Mouse (Mus musculus) lung, postnatal 0 days (tissue): ENCODE measurements around the gene Colgalt1. TPM values are rescaled to one million over a fixed set of nuclear protein-coding genes. Genes with fewer than 3 reads are reported as not detected.
A peak's percentile ranks its signal among the peaks of the same experiment; 100 is the strongest.

Experiments used
- ATAC-seq: fragments of 200-750 bp; cut with Nextera tagmentation; 2 replicates; pipeline ENCODE4 v1.8.0; 2017; ENCODE audit warnings: moderate library complexity
- DNase-seq: peaks from one replicate; pipeline ENCODE4 v3.0.0-alpha.2; 2016; ENCODE audit warnings: low spot score
- H3K27ac ChIP-seq: fragments of 300-500 bp; sonication (generic); 2 replicates; pipeline ENCODE4 v1.5.1; 2014; ENCODE audit warnings: antibody characterized with exemption, mild to moderate bottlenecking, low read length, mixed read lengths
- H3K27me3 ChIP-seq: fragments of 300-500 bp; sonication (generic); replicated peaks from 2 replicates; pipeline ENCODE4 v1.6.1; 2014; ENCODE audit warnings: low read length, mixed read lengths; ENCODE audit not compliant: insufficient read depth
- H3K36me3 ChIP-seq: fragments of 300-500 bp; sonication (generic); 2 replicates; pipeline ENCODE4 v1.6.1; 2014; ENCODE audit warnings: low read length, mixed read lengths; ENCODE audit not compliant: insufficient read depth
- H3K4me1 ChIP-seq: fragments of 300-500 bp; sonication (generic); 2 replicates; pipeline ENCODE4 v1.6.1; 2014; ENCODE audit warnings: antibody characterized with exemption, low read depth, low read length, mixed read lengths; ENCODE audit not compliant: insufficient read depth
- H3K4me2 ChIP-seq: fragments of 300-500 bp; sonication (generic); replicated peaks from 2 replicates; pipeline ENCODE4 v1.6.1; 2014; ENCODE audit warnings: low read depth, mild to moderate bottlenecking, low read length, moderate library complexity, mixed read lengths
- H3K4me3 ChIP-seq: fragments of 300-500 bp; sonication (generic); 2 replicates; pipeline ENCODE4 v1.5.1; 2014; ENCODE audit warnings: low read depth, low read length
- H3K9ac ChIP-seq: fragments of 300-500 bp; sonication (generic); replicated peaks from 2 replicates; pipeline ENCODE4 v1.6.1; 2014; ENCODE audit warnings: low read depth, mild to moderate bottlenecking
- H3K9me3 ChIP-seq: fragments of 300-500 bp; sonication (generic); 2 replicates; pipeline ENCODE4 v1.6.1; 2016; ENCODE audit warnings: low read length, mixed read lengths
- CTCF ChIP-seq: IDR thresholded peaks from 2 replicates; pipeline ENCODE4 v1.5.1; 2016; ENCODE audit warnings: antibody characterized with exemption, mild to moderate bottlenecking
- EP300 ChIP-seq: IDR thresholded peaks from 2 replicates; pipeline ENCODE4 v1.6.1; 2016; ENCODE audit warnings: antibody characterized with exemption, mild to moderate bottlenecking, control low read depth
- WGBS: fragments of 180-500 bp; shearing (Covaris S2); extraction: QIAGEN DNeasy Blood & Tissue Kit; methylation state at CpG from one replicate; pipeline ENCODE4 v1.1.7; 2014; 5-methylcytosine and 5-hydroxymethylcytosine counted together
- polyA plus RNA-seq: library from polyadenylated mRNA; unstranded; fragments of >200 nt; fragmentation: Nextera tagmentation; extraction: Ambion mirVana; gene quantifications from 2 replicates; pipeline ENCODE4 v1.2.1, GENCODE M21; 2015

The Colgalt1 gene
- polyA plus RNA-seq, result 64.7 and 66.0 TPM in 2 replicates

DNA sequence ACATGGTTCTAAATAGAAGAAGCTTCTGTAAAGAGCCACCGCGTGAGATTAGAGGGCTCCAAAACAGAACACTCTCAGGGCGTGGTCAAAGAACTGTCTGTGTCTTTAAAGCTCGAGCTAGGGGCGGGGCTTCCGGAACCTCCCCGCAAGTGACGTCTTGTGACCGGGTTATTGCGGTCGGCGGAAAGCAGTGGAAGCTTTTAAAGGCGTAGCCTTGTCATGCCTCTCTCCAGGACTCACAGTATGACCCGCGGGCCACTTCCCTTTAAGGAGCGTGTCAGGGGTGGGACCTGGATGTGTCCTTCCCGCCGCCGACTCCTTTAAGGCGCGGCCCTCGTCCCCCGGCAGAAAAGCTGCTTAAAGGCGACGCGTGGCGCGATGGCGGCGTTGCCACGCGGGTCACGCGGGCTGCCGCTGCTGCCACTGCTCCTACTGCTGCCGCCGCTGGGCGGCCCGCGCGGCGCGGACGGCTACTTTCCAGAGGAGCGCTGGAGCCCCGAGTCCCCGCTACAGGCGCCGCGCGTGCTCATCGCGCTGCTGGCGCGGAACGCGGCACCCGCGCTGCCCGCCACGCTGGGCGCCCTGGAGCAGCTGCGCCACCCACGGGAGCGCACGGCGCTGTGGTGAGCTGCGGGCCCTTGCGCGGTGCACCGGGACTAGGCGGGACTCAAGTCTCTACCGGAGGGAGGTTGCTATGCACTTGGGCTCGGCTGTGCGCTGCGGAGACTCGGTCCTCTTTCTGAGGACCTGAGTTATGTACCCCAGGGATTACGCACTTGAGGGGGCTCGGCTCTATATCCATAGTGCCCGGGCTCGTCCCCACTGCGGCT lies at the start of gene Colgalt1:
Colgalt1 (plus strand) TSS at position 177 of the 830 bp plus-strand sequence.
- Histone ChIP-seq H3K4me2 (peak within 1 kb of the TSS; percentile 61), H3K36me3 (peaks cover 4% of the 10 kb centered on the region; the same call in 1 of the 2 replicates), H3K9ac (peak within 1 kb of the TSS; percentile 70), H3K9me3 (no peaks in the 10 kb centered on the region), H3K27me3 (no peaks in the 10 kb centered on the region), H3K4me3 (peak within 1 kb of the TSS; percentile 85), H3K27ac (peak within 1 kb of the TSS; percentile 89), H3K4me1 (peaks cover 4% of the 10 kb centered on the region; the same call in 1 of the 2 replicates)
- DNase-seq, result peak; percentile 100
- under 1% methylated on average over 82 of the region's 82 CpGs for WGBS
- TF ChIP-seq EP300 (peak; percentile 91), CTCF (peak; percentile 37)
- ATAC-seq, result peak; percentile 99

DNA sequence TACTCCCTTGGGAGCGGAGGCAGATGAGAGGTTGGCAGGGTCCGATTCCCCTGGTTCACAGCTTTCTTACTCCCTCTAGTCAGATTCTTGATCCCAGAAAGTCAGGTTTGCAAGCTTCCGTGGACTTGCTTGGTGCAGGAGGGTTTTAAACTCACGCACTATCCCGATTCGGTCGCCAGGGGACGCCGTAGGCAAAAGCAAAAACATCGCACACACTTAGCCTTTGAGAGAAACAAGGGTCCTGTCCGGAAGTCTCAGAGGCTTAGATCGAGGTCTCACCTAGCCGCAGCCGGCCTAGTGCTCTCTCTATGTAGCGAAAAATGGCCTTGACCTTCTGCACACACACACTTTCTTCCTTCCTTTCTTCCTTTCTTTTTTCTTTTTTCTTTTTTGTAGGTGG lies 49.4 kb upstream of the Colgalt1 start:
- no peak overlapping the region for H3K27ac ChIP-seq
- no peaks in the 10 kb centered on the region for H3K36me3 ChIP-seq
- TF ChIP-seq EP300 (no peak), CTCF (peak; percentile 97)
- H3K27me3 ChIP-seq, result peaks cover 31% of the 10 kb centered on the region
- 4% methylated on average over 15 of the region's 15 CpGs for WGBS
- no peak overlapping the region for H3K9ac ChIP-seq
- peaks cover 9% of the 10 kb centered on the region; the same call in 1 of the 2 replicates for H3K4me1 ChIP-seq
- ATAC-seq, result peak; percentile 49; the same call in 1 of the 2 replicates
- DNase-seq, result peak; percentile 81
- no peaks in the 10 kb centered on the region for H3K9me3 ChIP-seq
- H3K4me2 ChIP-seq, result no peak overlapping the region
- no peak overlapping the region for H3K4me3 ChIP-seq

DNA sequence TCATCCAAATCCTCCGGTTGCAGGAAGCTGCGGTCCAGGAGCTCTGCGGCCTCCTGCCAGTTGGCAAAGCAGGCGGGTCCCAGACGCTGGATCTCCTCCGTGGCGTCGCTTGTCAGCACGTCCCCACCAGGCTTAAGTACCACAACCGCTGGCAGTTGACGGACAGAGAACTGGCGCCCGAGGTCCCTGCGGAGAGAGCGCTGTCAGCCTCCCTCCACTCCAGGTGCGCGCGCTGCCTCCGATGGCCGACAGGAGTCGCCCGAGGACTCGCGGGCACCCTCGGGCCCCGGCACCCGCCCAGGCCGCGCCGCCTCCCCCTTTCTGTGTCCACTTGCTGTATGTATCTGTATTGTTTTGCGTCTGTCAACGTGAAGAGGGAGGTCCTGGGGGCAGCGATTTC lies 48.0 kb upstream of the Colgalt1 start:
- WGBS, result under 1% methylated on average over 33 of the region's 33 CpGs
- Histone ChIP-seq H3K9ac (no peak overlapping the region), H3K4me2 (peak overlapping the region; percentile 43), H3K36me3 (no peaks in the 10 kb centered on the region), H3K4me1 (peaks cover 9% of the 10 kb centered on the region; the same call in 1 of the 2 replicates), H3K27me3 (peaks cover 28% of the 10 kb centered on the region), H3K4me3 (no peak overlapping the region), H3K27ac (no peak overlapping the region), H3K9me3 (no peaks in the 10 kb centered on the region)
- DNase-seq (peak; percentile 67), ATAC-seq (peak; percentile 66)
- peak; percentile 95 for TF ChIP-seq CTCF
- no peak for TF ChIP-seq EP300

DNA sequence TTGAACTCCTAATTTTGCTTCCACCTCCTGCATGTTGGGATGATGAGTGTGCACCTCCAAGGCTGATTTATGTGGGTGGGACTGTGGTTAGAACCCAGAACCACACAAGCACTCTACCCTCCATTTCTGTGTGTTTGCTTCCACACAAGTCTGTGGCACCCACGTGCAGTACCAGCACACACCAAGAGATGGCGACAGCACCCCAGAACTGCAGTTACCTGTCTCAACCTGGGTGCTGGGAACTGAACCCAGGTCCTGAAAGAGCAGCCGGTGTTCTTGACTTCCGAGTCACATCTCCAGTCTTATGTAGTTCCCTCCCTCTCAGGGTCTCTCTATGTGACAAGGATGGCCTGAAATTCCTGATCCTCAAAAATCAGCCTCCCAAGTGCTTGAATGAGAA lies 46.8 kb upstream of the Colgalt1 start:
- WGBS, result 82% methylated on average over 4 of the region's 4 CpGs
- Histone ChIP-seq H3K27me3 (peaks cover 18% of the 10 kb centered on the region), H3K9ac (no peak overlapping the region), H3K9me3 (no peaks in the 10 kb centered on the region), H3K36me3 (no peaks in the 10 kb centered on the region), H3K4me1 (peaks cover 11% of the 10 kb centered on the region; the same call in 1 of the 2 replicates), H3K4me2 (no peak overlapping the region), H3K4me3 (no peak overlapping the region), H3K27ac (no peak overlapping the region)
- ATAC-seq, result no peak
- TF ChIP-seq EP300 (no peak), CTCF (peak; percentile 32)
- DNase-seq, result no peak

DNA sequence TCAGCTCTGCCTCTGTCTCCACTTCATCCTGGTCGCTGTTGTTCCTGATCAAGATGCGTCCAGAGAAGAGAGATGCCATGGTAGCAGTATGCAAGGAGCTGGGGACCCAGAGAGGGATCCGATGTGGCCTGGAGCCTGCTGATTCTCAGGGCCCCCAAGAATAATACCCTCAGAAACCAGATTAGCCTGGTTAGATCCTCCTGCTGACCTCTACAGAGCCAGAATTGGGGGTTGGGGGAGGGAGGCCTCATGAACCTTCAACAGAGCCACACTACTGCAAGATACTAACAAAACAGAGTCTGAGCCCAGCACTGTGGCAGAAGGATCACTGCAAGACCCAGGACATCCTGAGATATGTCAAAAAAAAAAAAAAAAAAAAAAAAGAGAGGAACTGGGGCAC lies 44.3 kb upstream of the Colgalt1 start, which contains the start of gene Nxnl1:
Nxnl1 (minus strand) TSS at position 101 of the 400 bp plus-strand sequence.
- no peaks in the 10 kb centered on the region for H3K9me3 ChIP-seq
- H3K27ac ChIP-seq, result no peak within 1 kb of the TSS
- H3K9ac ChIP-seq, result no peak within 1 kb of the TSS
- 56% methylated on average over 3 of the region's 3 CpGs for WGBS
- peaks cover 13% of the 10 kb centered on the region; the same call in 1 of the 2 replicates for H3K4me1 ChIP-seq
- ATAC-seq (no peak), DNase-seq (no peak)
- H3K4me3 ChIP-seq, result no peak within 1 kb of the TSS
- TF ChIP-seq CTCF, result no peak
- TF ChIP-seq EP300, result no peak
- no peaks in the 10 kb centered on the region for H3K36me3 ChIP-seq
- no peak within 1 kb of the TSS for H3K4me2 ChIP-seq
- peaks cover 9% of the 10 kb centered on the region for H3K27me3 ChIP-seq

DNA sequence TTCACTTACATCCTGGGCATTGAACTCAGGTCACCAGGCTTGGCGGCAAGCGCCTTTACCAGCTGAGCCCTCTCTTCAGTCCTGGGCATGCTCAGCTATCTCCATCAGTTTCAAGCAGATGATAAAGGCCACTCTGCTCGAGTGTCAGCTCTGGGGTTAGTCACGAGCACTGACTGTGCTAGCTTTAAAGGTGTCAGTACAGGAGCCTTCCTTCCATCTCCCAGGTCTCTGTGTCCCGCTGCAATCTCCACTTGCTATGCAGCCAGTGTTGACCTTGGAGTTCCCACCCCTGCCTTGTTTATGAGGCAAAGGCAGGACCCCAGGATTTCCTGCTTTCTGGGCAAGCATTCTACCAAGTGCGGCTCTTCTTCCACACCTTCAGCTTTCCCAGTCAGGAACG lies 43.2 kb upstream of the Colgalt1 start:
- peak overlapping the region; percentile 32; the same call in 1 of the 2 replicates for H3K27ac ChIP-seq
- H3K4me2 ChIP-seq, result no peak overlapping the region
- WGBS, result 60% methylated on average over 7 of the region's 7 CpGs
- peaks cover under 1% of the 10 kb centered on the region; the same call in 1 of the 2 replicates for H3K27me3 ChIP-seq
- H3K9me3 ChIP-seq, result no peaks in the 10 kb centered on the region
- TF ChIP-seq CTCF (no peak), EP300 (no peak)
- no peak overlapping the region for H3K4me3 ChIP-seq
- DNase-seq (no peak), ATAC-seq (no peak)
- peaks cover 11% of the 10 kb centered on the region; the same call in 1 of the 2 replicates for H3K4me1 ChIP-seq
- no peaks in the 10 kb centered on the region for H3K36me3 ChIP-seq
- H3K9ac ChIP-seq, result no peak overlapping the region
